ENCODE assay signal across 8 mouse cellular contexts in the genomic region with DNA sequence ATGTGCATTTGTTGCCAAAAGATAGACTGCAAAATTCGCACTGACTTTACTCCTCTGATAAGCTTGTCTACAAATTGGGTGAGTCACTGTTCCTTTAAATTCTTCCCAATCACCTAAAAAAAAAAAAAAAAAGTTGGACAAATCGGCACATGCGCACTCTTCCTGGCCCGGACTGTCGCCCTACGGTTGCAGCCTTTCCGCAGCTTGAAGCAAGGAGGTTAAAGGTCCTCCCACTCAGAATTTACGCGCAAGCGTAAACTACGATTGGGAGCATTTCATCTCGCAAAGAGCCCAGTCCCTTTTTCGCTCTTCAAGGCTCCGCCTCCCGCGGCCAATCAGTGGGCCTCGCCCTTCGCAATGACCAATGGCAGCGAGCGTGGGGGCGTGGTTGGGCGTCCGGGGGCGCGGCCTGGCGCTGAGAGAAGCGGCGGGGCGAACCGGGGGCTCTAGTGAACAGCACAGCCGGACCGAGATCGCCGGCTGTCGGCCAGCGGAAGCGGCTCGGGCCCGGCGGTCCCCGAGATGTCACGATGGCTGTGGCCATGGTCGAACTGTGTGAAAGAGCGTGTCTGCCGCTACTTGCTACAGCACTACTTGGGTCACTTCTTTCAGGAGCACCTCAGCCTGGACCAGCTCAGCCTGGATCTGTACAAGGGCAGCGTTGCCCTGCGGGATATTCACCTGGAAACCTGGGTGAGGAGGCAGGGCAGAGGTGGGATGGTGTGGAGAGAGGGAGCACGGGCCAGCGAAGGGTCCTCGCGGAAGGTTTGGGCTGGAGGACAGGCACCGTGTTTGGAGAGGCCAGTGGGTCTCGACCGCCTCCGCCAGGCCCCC. TPM values are rescaled to one million over a fixed set of nuclear protein-coding genes. Genes with fewer than 3 reads are reported as not detected.
DNase-seq lines count a peak whose midpoint lies in the region; ATAC-seq lines count a peak whose summit lies in the region.

A gene (plus strand): TSS at position 395 of the 834 bp plus-strand sequence.

- ATAC-seq in megakaryocyte progenitor cell, adult 5-6 weeks (replicated peaks; ENCODE audit: poor library complexity): peak; percentile 89

- DNase-seq in adipocyte (ENCODE audit: low spot score): peak; percentile 100
- peak; percentile 99 for DNase-seq in embryo, embryonic 10 days (ENCODE audit: low spot score)
- DNase-seq in gastrocnemius, postnatal 10 days: peak; percentile 98
- peak; percentile 99 for DNase-seq in induced T-regulatory cell, adult 2 months (ENCODE audit: low read depth)
- peak; percentile 97 to 98 for DNase-seq in left cerebral cortex, adult 9 months (ENCODE audit: low spot score in 2 of 2)
- peak; percentile 97 for DNase-seq in right cerebral cortex, postnatal 14 days
- DNase-seq in urinary bladder, postnatal 36 days (ENCODE audit: low spot score in 2 of 2): peak; percentile 95 to 98

RNA-seq across cellular contexts. Expression of the gene that starts here (rescaled TPM):
- 10 to 100 TPM; 13.2 to 15.0 TPM for total RNA-seq in gastrocnemius, postnatal 10 days (2021)
- total RNA-seq in megakaryocyte progenitor cell, adult 5-6 weeks (2015): 9.2 and 9.4 TPM in 2 replicates
- total RNA-seq in megakaryocyte progenitor cell, adult 5-6 weeks (2017): 6.4 and 8.1 TPM in 2 replicates

Comparison
In these comparisons a context has a peak if more than half of its experiments do, and no peak if none do; other contexts are left out.
1. Peak in every context shown above with its lines: DNase-seq and ATAC-seq.